Mouse (Mus musculus) ES-Bruce4 (cell line): ENCODE measurements at regions not wholly inside any gene's neighbourhood (a gene's known extent, or its start where the extent isn't known, plus 50 kb on each side); places are given as distances from the start of the nearest gene placed in this dataset.
"Not testable (repeated sequence)": the region's sequence is repeated elsewhere in the genome, so short reads cannot be mapped to it uniquely, and the experiment has no call there.

Source experiments
- CTCF ChIP-seq: IDR thresholded peaks from one replicate; pipeline ENCODE4 v1.8.1; 2011; ENCODE audit warnings: low read depth, low read length
- EP300 ChIP-seq: IDR thresholded peaks from 2 replicates; pipeline ENCODE4 v1.6.1; 2011; ENCODE audit warnings: low read depth, low read length; ENCODE audit not compliant: insufficient read depth
- POLR2A ChIP-seq: IDR thresholded peaks from one replicate; pipeline ENCODE4 v1.8.1; 2011; ENCODE audit warnings: low read length; ENCODE audit not compliant: insufficient read depth

DNA sequence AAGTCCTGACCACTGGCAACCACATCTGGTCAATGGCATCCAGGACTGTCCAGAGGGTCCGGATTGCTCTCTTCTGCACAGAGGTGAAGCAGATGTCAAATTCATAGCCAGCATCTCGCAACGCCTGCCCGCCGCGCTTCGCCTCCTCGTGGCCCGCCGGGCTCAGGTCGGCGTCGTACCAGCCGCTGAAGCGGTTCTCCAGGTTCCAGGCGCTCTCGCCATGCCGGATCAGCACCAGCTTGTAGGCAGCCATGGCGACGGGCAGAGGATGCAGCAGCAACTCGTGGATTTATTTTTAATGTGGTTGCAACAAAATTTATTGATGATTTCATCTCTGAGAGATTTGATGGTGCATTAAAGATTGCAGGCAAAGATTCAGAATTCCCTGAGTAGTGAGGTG, 679.4 kb upstream of the Gm38303 start:
- TF ChIP-seq POLR2A, CTCF, EP300: not testable (repeated sequence)
